Mouse (Mus musculus) gastrocnemius, adult 2 months (tissue): Measurements from ENCODE around the gene Hoxc10. TPM values are rescaled to one million over a fixed set of nuclear protein-coding genes. Genes with fewer than 3 reads are reported as not detected.

Source experiments
- DNase-seq: peaks from one replicate; pipeline ENCODE4 v3.0.0; 2022
- H3K27ac ChIP-seq: fragments of 200-600 bp; 2 replicates; pipeline ENCODE4 v1.8.1; 2022; ENCODE audit warnings: mild to moderate bottlenecking
- H3K4me3 ChIP-seq: fragments of 200-600 bp; 2 replicates; pipeline ENCODE4 v1.8.1; 2022; ENCODE audit warnings: mild to moderate bottlenecking, moderate library complexity
- CTCF ChIP-seq: fragments of 200-600 bp; IDR thresholded peaks from 2 replicates; pipeline ENCODE4 v1.8.1; 2022; ENCODE audit warnings: antibody characterized with exemption, mild to moderate bottlenecking, moderate library complexity
- intact Hi-C: fragments of 180-260 bp; cut with DNase I; formaldehyde crosslinking; loops from one replicate; pipeline ENCODE4 v1.15.1; 2025
- total RNA-seq, 2 experiments: library from RNA; stranded (reverse); gene quantifications; 2 replicates each; pipeline ENCODE4 v1.2.3; 2021

The Hoxc10 gene
- total RNA-seq, 2 experiments from 2014 or later = 72.4 to 84.8 TPM

DNA sequence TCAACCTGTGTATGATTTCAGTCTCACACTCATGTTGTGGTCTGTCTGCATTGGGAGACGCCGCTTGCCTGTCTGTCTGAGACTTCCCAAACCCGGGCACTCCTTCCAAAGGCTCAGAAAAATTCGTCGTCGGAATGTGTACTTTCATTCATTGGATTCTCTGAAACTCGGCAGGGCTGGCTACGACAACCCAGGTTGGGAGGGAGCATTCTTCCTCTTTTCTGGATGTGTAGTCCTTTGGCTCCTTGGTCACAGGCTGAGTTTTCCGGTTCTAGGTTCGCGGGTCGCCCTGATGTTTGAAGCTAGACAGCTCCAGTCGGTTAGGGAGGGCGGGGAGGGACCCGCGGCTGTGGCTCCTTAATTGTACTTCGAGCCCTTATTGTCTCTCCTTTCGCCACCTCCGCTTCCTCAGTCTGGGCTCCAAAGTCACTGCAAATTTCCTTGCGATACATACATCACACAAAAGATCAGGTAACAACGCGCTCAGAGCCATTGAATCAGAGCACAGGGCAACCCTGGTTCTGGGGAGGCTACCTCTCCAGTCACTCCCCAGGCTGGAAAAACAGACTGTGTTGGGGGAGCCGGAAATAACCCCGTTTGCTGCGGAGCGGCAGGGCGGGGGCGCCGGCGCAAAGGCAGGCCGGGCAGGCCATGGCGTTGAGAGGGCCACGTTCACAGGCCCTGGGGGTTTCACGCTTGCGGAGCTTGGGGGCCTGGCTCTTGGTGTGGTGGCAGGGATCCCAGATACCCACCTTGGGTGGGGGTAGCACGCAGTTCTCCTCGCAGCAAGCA is 10.2 kb downstream of the Hoxc10 start:
- peak overlapping the region; percentile 85 for H3K4me3 ChIP-seq
- H3K27ac ChIP-seq = peak overlapping the region; percentile 91
- TF ChIP-seq CTCF = no peak
- intact Hi-C loops = no loop called here
- DNase-seq = peak; percentile 72

DNA sequence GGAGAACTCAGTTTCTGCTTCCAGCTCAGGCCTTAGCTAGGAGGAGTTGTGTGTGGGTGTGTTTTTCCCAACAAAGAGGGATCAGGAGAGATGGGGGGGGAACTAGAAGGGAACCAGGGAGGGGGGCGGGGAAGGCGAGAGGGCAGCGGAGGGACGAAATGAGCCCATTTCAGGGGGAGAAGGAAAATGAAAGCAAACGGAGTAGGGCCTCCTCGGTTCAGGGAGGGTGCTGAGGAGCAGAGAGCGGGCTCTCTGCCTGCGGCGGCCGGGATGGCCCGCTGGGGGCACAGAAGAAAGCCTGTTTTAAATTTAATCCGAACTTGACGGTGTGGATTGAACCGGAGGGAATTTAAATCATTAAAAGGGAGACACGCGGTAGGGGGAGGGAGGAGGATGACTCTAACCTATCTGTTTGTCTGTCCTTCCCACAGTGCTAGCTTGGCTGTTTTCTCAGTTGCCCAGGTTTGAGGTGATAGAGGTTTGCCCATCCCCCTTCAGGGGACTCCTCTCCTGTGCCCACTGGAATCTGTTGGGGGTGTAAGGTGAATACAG is 10.9 kb downstream of the Hoxc10 start:
- Histone ChIP-seq H3K4me3 (peak overlapping the region; percentile 85), H3K27ac (peak overlapping the region; percentile 91)
- no peak for TF ChIP-seq CTCF
- peak; percentile 42 for DNase-seq
- intact Hi-C loops = no loop called here

DNA sequence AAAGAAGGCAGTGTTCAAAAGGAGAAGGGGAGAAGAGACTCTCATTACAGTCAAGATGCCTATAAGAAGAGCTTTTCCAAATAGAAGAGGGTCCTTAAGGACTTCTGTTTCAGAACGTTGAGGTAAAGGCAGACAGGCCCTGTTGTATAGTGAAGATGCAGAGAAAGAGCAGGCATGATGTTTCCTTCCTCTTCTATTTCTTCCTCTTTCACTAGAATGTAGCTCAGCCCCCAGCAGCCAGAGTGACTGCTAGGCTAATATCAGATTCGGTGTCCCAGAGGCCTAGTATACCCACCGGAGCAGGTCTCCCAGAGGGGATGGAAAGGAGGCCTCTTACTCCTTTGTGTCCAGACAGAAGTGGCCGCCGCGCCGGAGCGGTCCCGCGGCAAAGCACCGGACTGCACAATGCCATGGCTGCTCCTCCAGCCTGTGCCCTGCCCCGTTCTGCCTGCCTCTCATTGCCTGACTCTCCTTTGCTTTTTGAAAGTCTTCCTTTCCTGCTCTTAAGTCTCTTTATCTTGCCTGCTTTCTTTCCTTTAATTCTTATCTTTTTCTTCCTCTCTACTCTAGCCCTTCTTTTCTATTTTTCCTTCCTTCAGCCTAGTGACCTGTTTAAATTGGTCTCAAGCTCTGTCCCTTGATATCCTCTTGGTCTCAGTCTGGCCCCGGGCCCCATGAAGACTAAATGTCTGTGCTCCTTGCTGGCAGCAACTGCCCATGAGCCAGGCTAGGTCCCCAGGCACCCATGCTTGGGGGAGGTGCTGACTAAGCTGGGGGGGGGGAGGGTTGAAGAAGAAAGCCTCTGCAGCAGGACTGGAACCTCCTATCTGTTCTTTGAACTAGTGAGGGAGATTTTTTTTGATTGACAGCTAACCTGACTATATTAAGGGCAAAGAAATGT is 12.3 kb downstream of the Hoxc10 start:
- no peak for TF ChIP-seq CTCF
- Histone ChIP-seq H3K4me3 (peak overlapping the region; percentile 85), H3K27ac (peak overlapping the region; percentile 91)
- intact Hi-C loops = no loop called here
- DNase-seq = peak; percentile 66

DNA sequence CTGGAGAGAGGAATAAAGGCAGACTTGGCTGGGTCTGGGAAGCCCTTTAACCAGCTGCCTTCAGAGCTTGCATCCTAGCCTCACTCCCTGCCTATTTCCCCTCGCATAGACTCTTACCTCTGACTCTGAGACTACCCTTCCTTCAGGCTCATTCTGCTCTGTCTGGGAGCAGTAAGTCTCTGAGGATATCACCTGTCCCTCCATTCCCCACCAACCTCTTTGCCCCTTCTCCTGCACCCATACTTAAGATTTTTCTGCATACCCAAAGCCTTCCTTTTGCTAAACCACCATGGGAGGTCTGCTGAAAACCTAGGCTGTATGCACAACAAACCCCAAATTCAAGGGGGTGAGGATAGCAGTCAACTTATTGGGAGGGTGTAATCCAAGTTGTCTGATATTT is 13.3 kb downstream of the Hoxc10 start:
- Histone ChIP-seq H3K4me3 (peak overlapping the region; percentile 81), H3K27ac (peak overlapping the region; percentile 91)
- TF ChIP-seq CTCF = no peak
- peak; percentile 12 for DNase-seq
- intact Hi-C loops = loop anchor here (2.0 kb wide), 1 partner anchor 13 kb away; the partner anchor contains the start of genes Hoxc10 and Hoxc5

DNA sequence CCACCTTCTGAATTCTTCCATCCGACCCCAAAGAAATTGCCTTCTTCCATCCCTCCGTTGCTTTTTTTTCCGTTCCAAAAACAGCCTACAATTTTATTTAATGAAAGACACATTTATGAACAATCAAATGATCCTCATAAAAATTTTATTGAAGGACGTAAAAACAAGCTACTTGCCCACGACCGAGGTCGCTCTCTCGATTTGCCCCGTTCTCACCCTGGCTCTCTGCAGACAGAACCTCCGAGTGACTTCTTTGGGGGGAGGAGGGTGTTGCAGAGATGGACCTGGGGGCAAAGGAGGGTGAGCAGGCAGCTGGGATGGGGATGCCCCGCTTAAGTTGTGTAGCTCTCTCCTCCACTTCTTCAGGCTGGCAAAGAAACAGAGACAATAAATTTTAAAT is 13.8 kb downstream of the Hoxc10 start:
- peak overlapping the region; percentile 81 for H3K4me3 ChIP-seq
- H3K27ac ChIP-seq = peak overlapping the region; percentile 91
- DNase-seq = peak; percentile 16
- intact Hi-C loops = loop anchor here (2.0 kb wide), 1 partner anchor 14 kb away; the partner anchor contains the start of genes Hoxc10 and Hoxc5
- no peak for TF ChIP-seq CTCF

DNA sequence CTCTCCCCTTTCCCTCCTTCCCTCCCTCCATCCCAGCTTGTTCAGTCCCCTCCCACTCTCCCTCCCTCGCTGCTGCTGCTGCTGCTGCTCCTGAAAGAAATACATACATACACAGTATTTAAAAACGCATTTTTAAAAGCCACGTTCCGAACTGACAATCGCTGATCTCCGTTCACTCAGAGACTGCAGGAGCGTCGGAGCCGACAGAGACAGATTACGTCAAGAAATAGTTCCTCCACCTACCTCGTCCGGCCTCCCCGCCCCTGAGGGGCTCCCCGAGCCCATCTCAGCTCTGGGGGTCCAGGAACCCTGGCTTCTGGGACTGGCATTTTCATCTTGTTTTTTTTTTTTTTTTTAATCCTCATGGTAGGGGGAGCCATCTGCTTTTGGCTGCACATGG is 14.3 kb downstream of the Hoxc10 start:
- peak overlapping the region; percentile 91 for H3K27ac ChIP-seq
- no peak for TF ChIP-seq CTCF
- intact Hi-C loops = loop anchor here (2.0 kb wide), 1 partner anchor 14 kb away; the partner anchor contains the start of genes Hoxc10 and Hoxc5
- DNase-seq = peak; percentile 52
- peak overlapping the region; percentile 81 for H3K4me3 ChIP-seq

- peak; percentile 81 for DNase-seq
- Histone ChIP-seq H3K4me3 (peak overlapping the region; percentile 81), H3K27ac (peak overlapping the region; percentile 91)
- intact Hi-C loops = loop anchor here (2.0 kb wide), 1 partner anchor 15 kb away; the partner anchor contains the start of genes Hoxc10 and Hoxc5
- TF ChIP-seq CTCF = no peak
Measured at GRCm38 (mm10) chr15:102981379-102982288, 15.0 kb downstream of the Hoxc10 start.

GRCm38 (mm10) chr15:102983716-102984115 is 17.1 kb downstream of the Hoxc10 start:
- intact Hi-C loops = no loop called here
- 0 out of 2 replicates have a peak overlapping the region, but pooled peaks have one; percentile 6 for H3K27ac ChIP-seq
- peak; percentile 49 for DNase-seq
- TF ChIP-seq CTCF = no peak
- peak overlapping the region; percentile 81 for H3K4me3 ChIP-seq

- peak; percentile 25 for DNase-seq
- Histone ChIP-seq H3K4me3 (no peak overlapping the region), H3K27ac (no peak overlapping the region)
- TF ChIP-seq CTCF = no peak
- intact Hi-C loops = no loop called here
Measured at GRCm38 (mm10) chr15:102984521-102984920, 17.9 kb downstream of the Hoxc10 start.

- DNase-seq = peak; percentile 10
- TF ChIP-seq CTCF = no peak
- Histone ChIP-seq H3K27ac (no peak overlapping the region), H3K4me3 (no peak overlapping the region)
- intact Hi-C loops = no loop called here
Measured at GRCm38 (mm10) chr15:102984925-102985324, 18.3 kb downstream of the Hoxc10 start.

DNA sequence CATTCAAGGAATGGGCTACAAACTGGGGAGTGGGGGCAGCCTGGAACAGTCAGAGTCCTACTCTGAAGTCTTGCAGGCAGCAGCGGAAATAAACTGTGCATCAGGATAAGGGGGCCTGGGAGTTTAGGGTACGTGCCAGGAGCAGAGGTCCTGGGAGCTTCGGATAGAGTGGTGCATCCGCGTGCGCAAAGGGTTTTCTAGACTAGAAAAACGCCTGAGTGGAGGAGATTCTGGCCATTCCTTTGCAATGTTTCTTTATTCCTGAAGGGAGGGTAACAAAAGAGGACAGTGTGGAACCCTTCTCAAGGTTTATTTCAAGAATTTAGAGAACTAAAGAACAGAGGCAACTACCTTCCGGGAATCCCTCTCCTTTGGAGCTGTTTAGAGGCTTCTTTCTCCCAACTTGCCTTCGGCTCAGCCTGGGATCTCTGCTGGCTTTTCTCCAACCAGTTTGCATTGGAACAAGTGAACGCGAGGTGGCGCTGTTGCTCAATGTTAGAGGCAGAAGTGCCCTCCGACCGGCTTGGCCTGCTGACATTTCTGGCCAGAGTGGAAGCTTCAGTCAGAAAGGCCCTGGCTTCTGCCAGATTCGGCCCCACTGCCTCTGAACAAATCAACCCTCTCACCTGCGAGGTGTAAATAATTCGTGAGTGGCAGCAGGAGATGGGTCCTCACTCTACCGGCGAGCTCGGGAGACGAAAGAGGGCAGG is 20.7 kb downstream of the Hoxc10 start:
- peak; percentile 94 for DNase-seq
- Histone ChIP-seq H3K27ac (peak overlapping the region; percentile 61), H3K4me3 (0 out of 2 replicates have a peak overlapping the region, but pooled peaks have one; percentile 4)
- intact Hi-C loops = loop anchor here (1.0 kb wide), 1 partner anchor 178 kb away; no protein-coding TSS in a partner anchor
- peak; percentile 90 for TF ChIP-seq CTCF
